Comparison of ENCODE assay signal across 22 mouse cellular contexts in genomic region chr2:160591446-160592180, GRCm38 (mm10). TPM values are rescaled to one million over a fixed set of nuclear protein-coding genes. Genes with fewer than 3 reads are reported as not detected.
DNase-seq lines count a peak whose midpoint lies in the region; ATAC-seq and TF ChIP-seq lines count a peak whose summit lies in the region.
"Had no signal": no experiment of that assay in that cellular context is flagged by ENCODE, and none has a peak within 500 bp of the region (broad histone marks: within the 10 kb centered on the region; RNA-seq: fewer than 3 reads in every experiment).

No protein-coding gene starts in this region.

- no peaks in the 10 kb centered on the region for H3K9me3 ChIP-seq in heart, embryonic 10.5 days
- no peaks in the 10 kb centered on the region for H3K9me3 ChIP-seq in midbrain, embryonic 11.5 days (ENCODE audit: control insufficient read depth, low read length)
- H3K9me3 ChIP-seq in midbrain, embryonic 16.5 days (replicated peaks; ENCODE audit: control insufficient read depth, low read length, poor library complexity, severe bottlenecking): no peaks in the 10 kb centered on the region
- H3K9me3 ChIP-seq: embryonic facial prominence, embryonic 13.5 days; embryonic facial prominence, embryonic 15.5 days; forebrain, embryonic 10.5 days had no signal

- TF ChIP-seq CTCF in heart, adult 2 months (IDR thresholded peaks at IDR 0.05): no peak

- H3K4me1 ChIP-seq in heart, embryonic 10.5 days: peaks cover 8% of the 10 kb centered on the region; the same call in 1 of the 2 replicates
- no peaks in the 10 kb centered on the region for H3K4me1 ChIP-seq in heart, adult 2 months (ENCODE audit: control insufficient read depth, insufficient read depth, low read length)
- H3K4me1 ChIP-seq in midbrain, embryonic 11.5 days (ENCODE audit: control insufficient read depth, insufficient read depth, low read length): peaks cover 5% of the 10 kb centered on the region; the same call in 1 of the 2 replicates
- no peaks in the 10 kb centered on the region; the same call in 1 of the 2 replicates for H3K4me1 ChIP-seq in midbrain, embryonic 16.5 days (ENCODE audit: control insufficient read depth, insufficient read depth, low read length)

- H3K4me3 ChIP-seq in heart, embryonic 10.5 days: no peak overlapping the region
- H3K4me3 ChIP-seq in heart, adult 2 months: no peak overlapping the region
- no peak overlapping the region for H3K4me3 ChIP-seq in midbrain, embryonic 11.5 days (ENCODE audit: low read depth, low read length)
- no peak overlapping the region for H3K4me3 ChIP-seq in midbrain, embryonic 16.5 days (ENCODE audit: low read depth, low read length)
- H3K4me3 ChIP-seq: embryonic facial prominence, embryonic 13.5 days; embryonic facial prominence, embryonic 15.5 days; erythroblast, embryonic 14.5 days; forebrain, embryonic 10.5 days; forebrain, embryonic 13.5 days had no signal

- intact Hi-C loops in gastrocnemius, postnatal 14 days (cut with DNase I; ENCODE audit: low total_unique reads): loop anchor here (5.0 kb wide), 1 partner anchor 1534 kb away; no protein-coding TSS in a partner anchor
- intact Hi-C loops in heart, adult 2 months (cut with DNase I): loop anchor here (2.0 to 5.0 kb wide), 4 partner anchors 944 to 1727 kb away; no protein-coding TSS in a partner anchor

- no peak for ATAC-seq in midbrain, embryonic 11.5 days (ENCODE audit: low FRiP score)
- no peak for ATAC-seq in midbrain, embryonic 16.5 days
- ATAC-seq in megakaryocyte progenitor cell, adult 5-6 weeks (replicated peaks; ENCODE audit: poor library complexity): no peak

- H3K27me3 ChIP-seq in heart, embryonic 10.5 days (ENCODE audit: insufficient read depth, poor library complexity, severe bottlenecking): no peaks in the 10 kb centered on the region; the same call in 1 of the 2 replicates
- no peaks in the 10 kb centered on the region; the same call in 1 of the 2 replicates for H3K27me3 ChIP-seq in heart, adult 2 months (ENCODE audit: control insufficient read depth, insufficient read depth, low read length)
- no peaks in the 10 kb centered on the region for H3K27me3 ChIP-seq in midbrain, embryonic 11.5 days (ENCODE audit: control insufficient read depth, insufficient read depth, low read length)
- H3K27me3 ChIP-seq in midbrain, embryonic 16.5 days (ENCODE audit: control insufficient read depth, insufficient read depth, low read depth, low read length): 0 out of 2 replicates have a peak, but pooled peaks cover 2% of the 10 kb centered on the region
- H3K27me3 ChIP-seq: embryonic facial prominence, embryonic 15.5 days had no signal

- no peak overlapping the region for H3K9ac ChIP-seq in heart, adult 2 months (ENCODE audit: low read depth, low read length)
- no peak overlapping the region for H3K9ac ChIP-seq in midbrain, embryonic 11.5 days (ENCODE audit: low read length)
- H3K9ac ChIP-seq in midbrain, embryonic 16.5 days (ENCODE audit: low read depth, low read length): no peak overlapping the region
- H3K9ac ChIP-seq: embryonic facial prominence, embryonic 13.5 days; embryonic facial prominence, embryonic 15.5 days; forebrain, embryonic 13.5 days had no signal

- no peak for TF ChIP-seq EP300 in heart, adult 2 months (IDR thresholded peaks at IDR 0.05; ENCODE audit: insufficient read depth, low read depth, low read length)

- no peak for TF ChIP-seq POLR2A in heart, adult 2 months (IDR thresholded peaks at IDR 0.05; ENCODE audit: insufficient read depth, low read depth, low read length)

- H3K36me3 ChIP-seq in heart, embryonic 10.5 days: no peaks in the 10 kb centered on the region
- no peaks in the 10 kb centered on the region for H3K36me3 ChIP-seq in heart, adult 2 months (ENCODE audit: control insufficient read depth, insufficient read depth, low read length)
- H3K36me3 ChIP-seq in midbrain, embryonic 11.5 days (ENCODE audit: control insufficient read depth, insufficient read depth, low read length): no peaks in the 10 kb centered on the region
- no peaks in the 10 kb centered on the region for H3K36me3 ChIP-seq in midbrain, embryonic 16.5 days (ENCODE audit: control insufficient read depth, insufficient read depth, low read length)
- H3K36me3 ChIP-seq: embryonic facial prominence, embryonic 13.5 days; embryonic facial prominence, embryonic 15.5 days; forebrain, embryonic 10.5 days had no signal

- H3K27ac ChIP-seq in heart, embryonic 10.5 days: no peak overlapping the region
- H3K27ac ChIP-seq in heart, adult 2 months: no peak overlapping the region
- H3K27ac ChIP-seq in midbrain, embryonic 11.5 days (ENCODE audit: low read depth, low read length): no peak overlapping the region
- H3K27ac ChIP-seq in midbrain, embryonic 16.5 days (ENCODE audit: low read length): no peak overlapping the region
- H3K27ac ChIP-seq: embryonic facial prominence, embryonic 13.5 days; embryonic facial prominence, embryonic 15.5 days; forebrain, embryonic 10.5 days had no signal

- DNase-seq in gastrocnemius, postnatal 25 days: peak; percentile 1
- no peak for DNase-seq in gastrocnemius, postnatal 14 days
- peak; percentile 41 for DNase-seq in heart, embryonic 10.5 days (ENCODE audit: low spot score)
- no peak for DNase-seq in heart, adult 2 months
- DNase-seq in midbrain, embryonic 11.5 days (ENCODE audit: low spot score, missing footprints): peak; percentile 62
- DNase-seq: adrenal gland, adult 2 months; adrenal gland, postnatal 10 days; adrenal gland, postnatal 25 days; cerebellum, adult 11 months; cerebellum, adult 18-20 months; cerebellum, adult 8-10 months; cerebellum, adult 9-11 months; cerebellum, postnatal 14 days; cerebellum, postnatal 36 days; embryo, embryonic 11 days had no signal

- H3K79me2 ChIP-seq in heart, adult 2 months (replicated peaks; ENCODE audit: control insufficient read depth, insufficient read depth, low read length): no peaks in the 10 kb centered on the region

- 77% methylated on average over 18 of the region's 18 CpGs for WGBS in heart, embryonic 10.5 days
- 63% methylated on average over 18 of the region's 18 CpGs for WGBS in heart, adult 2 months
- WGBS in midbrain, embryonic 11.5 days: 89% methylated on average over 18 of the region's 18 CpGs
- 91% methylated on average over 18 of the region's 18 CpGs for WGBS in midbrain, embryonic 16.5 days

- no peak overlapping the region for H3K4me2 ChIP-seq in midbrain, embryonic 11.5 days
- H3K4me2 ChIP-seq in midbrain, embryonic 16.5 days (ENCODE audit: low read length): no peak overlapping the region
- H3K4me2 ChIP-seq: embryonic facial prominence, embryonic 13.5 days; embryonic facial prominence, embryonic 15.5 days had no signal

RNA-seq across cellular contexts. Expression of gene Top1, which starts 54.1 kb away (rescaled TPM):
- 10 to 100 TPM; 33.4 to 34.3 TPM for total RNA-seq in gastrocnemius, postnatal 25 days (2021)
- 10 to 100 TPM; 37.7 to 40.5 TPM for total RNA-seq in gastrocnemius, postnatal 14 days (2021)
- polyA plus RNA-seq in heart, embryonic 10.5 days (2016; fragmentation: Nextera tagmentation; extraction: Ambion mirVana): 54.7 and 69.5 TPM in 2 replicates
- 10 to 100 TPM; 44.1 to 46.8 TPM for total RNA-seq in heart, adult 2 months (2021)
- 5.6 and 6.9 TPM in 2 replicates for polyA plus RNA-seq in heart, adult 2 months (2012; rRNA removed)
- polyA plus RNA-seq in midbrain, embryonic 11.5 days (2014; fragmentation: Nextera tagmentation; extraction: Ambion mirVana): 114 and 122 TPM in 2 replicates
- polyA plus RNA-seq in midbrain, embryonic 16.5 days (2015; fragmentation: Nextera tagmentation; extraction: Ambion mirVana): 68.7 and 76.8 TPM in 2 replicates
- 119 and 120 TPM in 2 replicates for total RNA-seq in megakaryocyte progenitor cell, adult 5-6 weeks (2015)
- 149 and 151 TPM in 2 replicates for total RNA-seq in megakaryocyte progenitor cell, adult 5-6 weeks (2017)

Comparison
In these comparisons a context has a peak if more than half of its experiments do, and no peak if none do; other contexts are left out.
1. DNase-seq: peak in gastrocnemius, postnatal 25 days (single experiment), heart, embryonic 10.5 days (single experiment) and midbrain, embryonic 11.5 days (single experiment); none in gastrocnemius, postnatal 14 days (single experiment) and heart, adult 2 months (0 of 2).